Comparison of ENCODE assay signal across 8 mouse cellular contexts in the genomic region with DNA sequence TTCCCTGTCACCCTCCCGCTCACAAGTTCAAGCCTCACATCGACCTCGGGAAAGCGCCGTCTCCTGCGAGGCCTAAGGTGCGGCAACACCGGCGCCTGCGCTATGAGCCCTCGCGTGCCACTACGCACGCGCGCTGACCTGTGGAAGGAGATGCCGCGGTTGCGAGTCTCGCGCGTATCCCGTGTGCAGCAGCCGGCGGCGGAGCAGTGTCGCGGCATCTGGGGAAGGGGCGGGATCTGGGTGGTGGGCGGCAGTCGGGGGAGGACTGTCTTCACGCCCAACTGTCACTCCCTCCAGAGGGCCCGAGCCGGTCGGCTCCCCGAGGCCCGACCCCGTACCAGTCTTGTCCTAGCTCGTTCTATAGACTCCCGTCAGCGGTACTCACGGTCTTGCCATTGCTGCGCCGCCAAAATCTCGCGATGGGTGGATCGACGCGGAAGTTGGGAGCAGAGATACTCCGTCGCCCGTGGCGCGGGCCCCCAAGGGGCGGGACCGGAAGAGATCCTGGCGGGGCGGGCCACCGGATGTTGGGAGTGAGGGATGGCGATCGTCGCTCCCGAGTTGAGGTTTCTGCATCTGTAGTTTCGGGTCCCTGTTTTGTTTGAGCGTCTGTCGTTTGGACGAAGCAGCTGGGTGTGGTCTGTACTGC. TPM values are rescaled to one million over a fixed set of nuclear protein-coding genes. Genes with fewer than 3 reads are reported as not detected.
DNase-seq lines count a peak whose midpoint lies in the region; ATAC-seq lines count a peak whose summit lies in the region.

A gene (minus strand): TSS at position 497 of the 649 bp plus-strand sequence.

- H3K4me1 ChIP-seq in hindbrain, embryonic 11.5 days (replicated peaks; ENCODE audit: control insufficient read depth, insufficient read depth, low read length) = no peaks in the 10 kb centered on the region; the same call in 1 of the 2 replicates

- H3K27ac ChIP-seq in hindbrain, embryonic 11.5 days (ENCODE audit: low read depth, low read length) = peak within 1 kb of the TSS; percentile 90

- peak within 1 kb of the TSS; percentile 59 for H3K4me2 ChIP-seq in hindbrain, embryonic 11.5 days (replicated peaks; ENCODE audit: low read depth, low read length)

- H3K4me3 ChIP-seq in hindbrain, embryonic 11.5 days (ENCODE audit: low read depth, low read length) = peak within 1 kb of the TSS; percentile 48

- DNase-seq in MN1 (ENCODE audit: low spot score) = peak; percentile 98
- DNase-seq in cerebellum, adult 9-10 months = peak; percentile 95
- DNase-seq in frontal cortex, adult 2 months (ENCODE audit: extremely low spot score in 1 of 2, low spot score in 1 of 2) = peak; percentile 92 to 96
- peak; percentile 98 for DNase-seq in hindbrain, embryonic 11.5 days (ENCODE audit: low spot score)
- DNase-seq in layer of hippocampus, postnatal 10 days (ENCODE audit: low spot score in 2 of 2) = peak; percentile 96
- DNase-seq in lung, postnatal 10 days = peak; percentile 99
- DNase-seq in ovary, postnatal 36 days (ENCODE audit: low spot score) = peak; percentile 96
- DNase-seq in thymus, postnatal 25 days = peak; percentile 98

- H3K9me3 ChIP-seq in hindbrain, embryonic 11.5 days (ENCODE audit: control insufficient read depth, low read length) = no peaks in the 10 kb centered on the region

- WGBS in hindbrain, embryonic 11.5 days = under 1% methylated on average over 67 of the region's 67 CpGs

- H3K27me3 ChIP-seq in hindbrain, embryonic 11.5 days (ENCODE audit: control insufficient read depth, insufficient read depth, low read length) = no peaks in the 10 kb centered on the region

- peak within 1 kb of the TSS; percentile 68 for H3K9ac ChIP-seq in hindbrain, embryonic 11.5 days (ENCODE audit: low read depth, low read length)

- ATAC-seq in hindbrain, embryonic 11.5 days (ENCODE audit: low FRiP score) = peak; percentile 96

- H3K36me3 ChIP-seq in hindbrain, embryonic 11.5 days (ENCODE audit: control insufficient read depth, insufficient read depth, low read length) = peaks cover 5% of the 10 kb centered on the region; the same call in 1 of the 2 replicates

RNA-seq across cellular contexts. Expression of the gene that starts here (rescaled TPM):
- 73.0 and 74.7 TPM in 2 replicates for polyA plus RNA-seq in frontal cortex, adult 2 months (2012; rRNA removed)
- 47.6 and 49.3 TPM in 2 replicates for polyA plus RNA-seq in hindbrain, embryonic 11.5 days (2014; fragmentation: Nextera tagmentation; extraction: Ambion mirVana)
- total RNA-seq in layer of hippocampus, postnatal 10 days (2021) = 10 to 100 TPM; 33.1 to 38.2 TPM

Comparison
In these comparisons a context has a peak if more than half of its experiments do, and no peak if none do; other contexts are left out.
1. Peak in every context shown above with its lines: DNase-seq, ATAC-seq, H3K4me3 ChIP-seq and H3K27ac ChIP-seq.